Mouse (Mus musculus): Measurements from ENCODE around the gene Irf2. TPM values are rescaled to one million over a fixed set of nuclear protein-coding genes. Genes with fewer than 3 reads are reported as not detected.

Irf2 gene
- polyA plus RNA-seq, 1 experiment from 2014 or later = 23.1 TPM

DNA sequence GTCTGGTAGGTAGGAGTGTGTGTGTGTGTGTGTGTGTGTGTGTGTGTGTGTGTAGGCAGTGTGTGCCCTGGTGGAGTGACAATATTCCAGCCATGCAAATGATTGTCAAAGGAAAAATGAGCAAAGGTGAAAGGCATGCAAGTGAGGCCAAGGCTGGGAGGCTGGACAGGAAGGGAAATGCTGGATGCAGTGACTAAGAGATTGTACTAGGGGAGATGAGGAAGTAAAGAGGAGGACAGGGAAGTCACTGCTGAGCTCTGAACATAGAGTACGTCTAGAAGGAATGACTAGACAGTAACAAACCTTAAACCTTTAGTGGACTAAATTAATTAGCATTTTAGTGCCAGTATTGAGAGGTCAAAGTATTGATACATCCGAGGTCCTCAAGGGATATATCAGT is 53.1 kb downstream of the Irf2 start:
- ATAC-seq = peak; percentile 41
- 43% methylated on average over 2 of the region's 2 CpGs for WGBS (ENCODE audit: insufficient replicate concordance)
- H3K27ac ChIP-seq (ENCODE audit: low read depth) = peak overlapping the region; percentile 78

DNA sequence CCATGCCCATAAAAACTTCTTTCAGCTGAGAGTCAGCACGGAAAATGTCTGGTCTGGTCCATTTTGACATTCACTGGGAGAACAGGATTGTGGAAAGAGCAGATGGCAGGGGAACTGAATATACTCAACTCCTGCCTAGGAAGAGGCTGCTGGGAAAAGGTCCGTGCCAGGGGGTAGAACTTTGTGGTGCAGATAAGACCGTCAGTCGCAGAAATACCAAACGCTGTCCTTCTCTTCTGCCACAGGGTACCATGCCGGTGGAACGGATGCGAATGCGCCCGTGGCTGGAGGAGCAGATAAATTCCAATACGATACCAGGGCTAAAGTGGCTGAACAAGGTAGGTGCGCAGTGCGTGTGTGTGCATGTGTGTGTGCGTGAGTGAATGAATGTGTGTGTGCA is 53.7 kb downstream of the Irf2 start:
- Histone ChIP-seq H3K36me3 (replicated peaks; ENCODE audit: insufficient read depth, low read length) (peaks cover 31% of the 10 kb centered on the region), H3K9ac (replicated peaks) (no peak overlapping the region), H3K4me3 (ENCODE audit: low read depth, low read length) (no peak overlapping the region), H3K27me3 (ENCODE audit: insufficient read depth, low read length) (no peaks in the 10 kb centered on the region), H3K4me1 (ENCODE audit: insufficient read depth) (peaks cover 41% of the 10 kb centered on the region), H3K4me2 (ENCODE audit: low read depth, low read length) (no peak overlapping the region), H3K9me3 (ENCODE audit: low read length) (no peaks in the 10 kb centered on the region), H3K27ac (ENCODE audit: low read depth) (peak overlapping the region; percentile 78)
- DNase-seq (no peak), ATAC-seq (no peak)
- 80% methylated on average over 14 of the region's 14 CpGs for WGBS (ENCODE audit: insufficient replicate concordance)
- TF ChIP-seq EP300 (IDR thresholded peaks at IDR 0.05; ENCODE audit: low read depth) (no peak), CTCF (IDR thresholded peaks at IDR 0.05; ENCODE audit: low read depth) (no peak)

More for the DNA sequence above, 53.1 kb downstream of the Irf2 start:
- H3K36me3 ChIP-seq (replicated peaks; ENCODE audit: insufficient read depth, low read length) = peaks cover 26% of the 10 kb centered on the region
- TF ChIP-seq CTCF (IDR thresholded peaks at IDR 0.05; ENCODE audit: low read depth) (no peak), EP300 (IDR thresholded peaks at IDR 0.05; ENCODE audit: low read depth) (0 out of 2 replicates have a peak, but pooled peaks have one; percentile 40)
- no peak overlapping the region for H3K9ac ChIP-seq (replicated peaks)
- no peak for DNase-seq
- H3K27me3 ChIP-seq (ENCODE audit: insufficient read depth, low read length) = no peaks in the 10 kb centered on the region
- H3K4me2 ChIP-seq (ENCODE audit: low read depth, low read length) = 0 out of 2 replicates have a peak overlapping the region, but pooled peaks have one; percentile 8
- no peaks in the 10 kb centered on the region for H3K9me3 ChIP-seq (ENCODE audit: low read length)
- H3K4me1 ChIP-seq (ENCODE audit: insufficient read depth) = peaks cover 41% of the 10 kb centered on the region
- no peak overlapping the region for H3K4me3 ChIP-seq (ENCODE audit: low read depth, low read length)

DNA sequence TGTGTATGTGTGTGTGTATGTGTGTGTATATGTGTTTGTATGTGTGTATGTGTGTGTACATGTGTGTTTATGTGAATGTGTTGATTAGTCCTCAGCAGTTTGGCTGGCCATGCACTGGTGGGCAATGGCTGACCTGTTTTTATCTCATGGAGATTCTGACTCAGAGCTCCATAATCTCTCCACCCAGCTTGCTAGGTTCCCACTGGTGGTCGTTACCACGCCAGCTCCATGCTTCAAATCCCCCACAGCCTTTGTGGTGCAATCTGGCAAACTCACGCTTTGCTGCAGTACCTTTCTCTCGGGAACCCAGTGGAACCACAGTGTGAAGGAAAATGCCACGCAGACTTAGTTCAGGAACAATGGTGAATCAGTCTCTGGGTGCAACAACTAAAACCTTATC is 54.8 kb downstream of the Irf2 start:
- no peak overlapping the region for H3K4me3 ChIP-seq (ENCODE audit: low read depth, low read length)
- 59% methylated on average over 5 of the region's 5 CpGs for WGBS (ENCODE audit: insufficient replicate concordance)
- no peak overlapping the region for H3K4me2 ChIP-seq (ENCODE audit: low read depth, low read length)
- H3K27me3 ChIP-seq (ENCODE audit: insufficient read depth, low read length) = no peaks in the 10 kb centered on the region
- DNase-seq (no peak), ATAC-seq (no peak)
- no peak overlapping the region for H3K27ac ChIP-seq (ENCODE audit: low read depth)
- no peaks in the 10 kb centered on the region for H3K9me3 ChIP-seq (ENCODE audit: low read length)
- no peak for TF ChIP-seq EP300 (IDR thresholded peaks at IDR 0.05; ENCODE audit: low read depth)
- H3K36me3 ChIP-seq (replicated peaks; ENCODE audit: insufficient read depth, low read length) = peaks cover 32% of the 10 kb centered on the region
- peaks cover 37% of the 10 kb centered on the region for H3K4me1 ChIP-seq (ENCODE audit: insufficient read depth)
- no peak overlapping the region for H3K9ac ChIP-seq (replicated peaks)

DNA sequence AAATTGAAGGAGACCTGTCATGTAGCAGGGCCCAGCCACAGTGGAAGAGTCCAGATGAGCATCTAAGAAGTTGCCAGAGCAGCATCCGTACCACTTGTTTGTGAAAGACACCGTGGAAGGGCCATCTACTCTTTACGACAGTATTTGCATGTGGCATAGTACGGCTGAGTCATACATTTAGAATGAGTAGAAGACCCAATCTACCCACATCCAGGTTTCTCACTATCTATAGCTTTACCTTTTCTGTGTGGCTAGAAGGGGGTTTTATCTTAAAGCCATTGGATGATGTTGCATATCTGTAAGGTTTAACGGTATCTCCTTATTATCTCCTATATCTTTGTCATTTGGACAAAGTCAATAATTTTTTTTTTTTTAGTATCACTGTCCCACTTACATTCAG is 59.7 kb downstream of the Irf2 start:
- Histone ChIP-seq H3K4me3 (ENCODE audit: low read depth, low read length) (no peak overlapping the region), H3K4me1 (ENCODE audit: insufficient read depth) (peaks cover 10% of the 10 kb centered on the region; the same call in 1 of the 2 replicates), H3K36me3 (replicated peaks; ENCODE audit: insufficient read depth, low read length) (peaks cover 31% of the 10 kb centered on the region), H3K27me3 (ENCODE audit: insufficient read depth, low read length) (no peaks in the 10 kb centered on the region), H3K9me3 (ENCODE audit: low read length) (no peaks in the 10 kb centered on the region), H3K9ac (replicated peaks) (no peak overlapping the region), H3K27ac (ENCODE audit: low read depth) (no peak overlapping the region), H3K4me2 (ENCODE audit: low read depth, low read length) (no peak overlapping the region)
- ATAC-seq (no peak), DNase-seq (no peak)
- WGBS (ENCODE audit: insufficient replicate concordance) = 74% methylated on average over 5 of the region's 5 CpGs
- no peak for TF ChIP-seq CTCF (IDR thresholded peaks at IDR 0.05; ENCODE audit: low read depth)
- TF ChIP-seq EP300 (IDR thresholded peaks at IDR 0.05; ENCODE audit: low read depth) = no peak

DNA sequence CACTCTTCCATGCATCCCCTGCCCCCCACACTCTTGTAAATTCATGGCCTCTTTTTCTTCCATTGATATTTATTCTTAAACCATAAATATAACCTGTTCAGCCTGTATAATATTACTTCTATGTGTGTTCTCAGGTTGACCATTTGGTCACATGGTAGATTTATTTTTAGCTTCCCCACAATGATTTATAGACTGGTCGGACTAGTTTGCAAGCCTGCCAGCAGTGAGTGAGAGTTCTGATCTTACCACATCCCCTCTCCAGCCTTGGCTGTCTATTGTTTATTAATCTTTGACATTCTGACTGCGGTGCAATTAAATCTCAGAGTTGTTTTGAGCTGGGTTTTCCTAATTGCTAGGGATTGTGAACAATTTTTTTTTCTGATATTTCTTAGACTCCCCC is 60.2 kb downstream of the Irf2 start:
- Histone ChIP-seq H3K27me3 (ENCODE audit: insufficient read depth, low read length) (no peaks in the 10 kb centered on the region), H3K4me2 (ENCODE audit: low read depth, low read length) (no peak overlapping the region), H3K4me1 (ENCODE audit: insufficient read depth) (peaks cover 13% of the 10 kb centered on the region; the same call in 1 of the 2 replicates), H3K27ac (ENCODE audit: low read depth) (no peak overlapping the region), H3K4me3 (ENCODE audit: low read depth, low read length) (no peak overlapping the region), H3K9me3 (ENCODE audit: low read length) (no peaks in the 10 kb centered on the region), H3K36me3 (replicated peaks; ENCODE audit: insufficient read depth, low read length) (peaks cover 29% of the 10 kb centered on the region), H3K9ac (replicated peaks) (no peak overlapping the region)
- TF ChIP-seq CTCF (IDR thresholded peaks at IDR 0.05; ENCODE audit: low read depth) (no peak), EP300 (IDR thresholded peaks at IDR 0.05; ENCODE audit: low read depth) (no peak)
- ATAC-seq = no peak
- DNase-seq = no peak
- WGBS (ENCODE audit: insufficient replicate concordance) = 34% methylated on average over 2 of the region's 2 CpGs

DNA sequence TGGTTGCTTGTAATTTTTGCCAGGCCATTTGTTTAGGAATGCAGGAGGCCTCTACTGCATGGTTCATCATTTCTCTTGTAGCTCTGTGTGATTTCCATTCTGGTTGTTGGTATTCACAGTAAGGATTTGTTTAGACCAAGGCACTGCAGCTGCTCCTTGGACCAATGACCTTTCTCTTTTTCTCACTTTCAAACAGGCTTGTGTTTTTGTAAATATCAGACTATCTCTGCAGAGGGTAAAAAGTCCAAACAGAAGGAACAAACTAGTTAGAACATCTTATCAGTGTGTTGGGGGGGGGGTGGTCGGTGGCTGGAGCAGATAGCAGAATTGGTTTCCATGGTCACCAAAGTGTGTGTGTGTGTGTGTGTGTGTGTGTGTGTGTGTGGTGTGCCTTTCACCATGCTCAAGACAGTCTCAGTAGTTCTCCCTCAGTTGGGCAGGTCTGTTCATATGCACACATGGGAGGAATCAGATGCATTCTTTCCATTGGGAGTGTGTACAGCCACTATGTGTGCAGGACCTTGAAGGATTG is 61.7 kb downstream of the Irf2 start:
- WGBS (ENCODE audit: insufficient replicate concordance) = 22% methylated on average over 1 of the region's 1 CpGs
- H3K9ac ChIP-seq (replicated peaks) = no peak overlapping the region
- DNase-seq (no peak), ATAC-seq (no peak)
- H3K4me2 ChIP-seq (ENCODE audit: low read depth, low read length) = no peak overlapping the region
- peaks cover 30% of the 10 kb centered on the region for H3K36me3 ChIP-seq (replicated peaks; ENCODE audit: insufficient read depth, low read length)
- no peaks in the 10 kb centered on the region for H3K27me3 ChIP-seq (ENCODE audit: insufficient read depth, low read length)
- 0 out of 2 replicates have a peak overlapping the region, but pooled peaks have one; percentile 39 for H3K27ac ChIP-seq (ENCODE audit: low read depth)
- no peak overlapping the region for H3K4me3 ChIP-seq (ENCODE audit: low read depth, low read length)
- TF ChIP-seq CTCF (IDR thresholded peaks at IDR 0.05; ENCODE audit: low read depth) (no peak), EP300 (IDR thresholded peaks at IDR 0.05; ENCODE audit: low read depth) (no peak)
- peaks cover 14% of the 10 kb centered on the region; the same call in 1 of the 2 replicates for H3K4me1 ChIP-seq (ENCODE audit: insufficient read depth)
- H3K9me3 ChIP-seq (ENCODE audit: low read length) = no peaks in the 10 kb centered on the region

Measured in liver, postnatal 0 days (tissue).